Mouse (Mus musculus) left cerebral cortex, adult 9 months (tissue): ENCODE data around the gene Ccdc12.

ENCODE experiments used
- DNase-seq, 2 experiments: peaks; one replicate each; pipeline ENCODE4 v3.0.0; 2022; ENCODE audit warnings: low spot score in 2 of 2

The Ccdc12 gene

GRCm38 (mm10) chr9:110703951-110704350, 47.6 kb downstream of the Ccdc12 start:
- no peak for DNase-seq

GRCm38 (mm10) chr9:110706784-110707183, 50.5 kb downstream of the Ccdc12 start:
- no peak for DNase-seq

GRCm38 (mm10) chr9:110709640-110710258, 53.4 kb downstream of the Ccdc12 start:
- peak; percentile 57 to 85 for DNase-seq

GRCm38 (mm10) chr9:110711532-110711931, 55.2 kb downstream of the Ccdc12 start:
- no peak for DNase-seq

- DNase-seq: peak in 1 of 2 experiments; percentile 42
Measured at GRCm38 (mm10) chr9:110711996-110712395, 55.7 kb downstream of the Ccdc12 start.

GRCm38 (mm10) chr9:110712545-110712944, 56.2 kb downstream of the Ccdc12 start:
- no peak for DNase-seq

GRCm38 (mm10) chr9:110713389-110713788, 57.1 kb downstream of the Ccdc12 start:
- no peak for DNase-seq

GRCm38 (mm10) chr9:110715426-110715825, 59.1 kb downstream of the Ccdc12 start:
- DNase-seq: no peak

- peak in 1 of 2 experiments; percentile 79 for DNase-seq
Measured at GRCm38 (mm10) chr9:110716775-110717174, 60.5 kb downstream of the Ccdc12 start.

GRCm38 (mm10) chr9:110718071-110718470, 61.8 kb downstream of the Ccdc12 start:
- no peak for DNase-seq

GRCm38 (mm10) chr9:110718810-110719209, 62.5 kb downstream of the Ccdc12 start:
- no peak for DNase-seq

GRCm38 (mm10) chr9:110719977-110720376, 63.7 kb downstream of the Ccdc12 start:
- no peak for DNase-seq

GRCm38 (mm10) chr9:110722060-110722459, 65.8 kb downstream of the Ccdc12 start:
- no peak for DNase-seq

- DNase-seq: peak in 1 of 2 experiments; percentile 51
Measured at GRCm38 (mm10) chr9:110725721-110726135, 69.4 kb downstream of the Ccdc12 start.

- DNase-seq: no peak
Measured at GRCm38 (mm10) chr9:110726867-110727266, 70.6 kb downstream of the Ccdc12 start.

GRCm38 (mm10) chr9:110729841-110730240, 73.5 kb downstream of the Ccdc12 start:
- no peak for DNase-seq

GRCm38 (mm10) chr9:110731859-110732258, 75.6 kb downstream of the Ccdc12 start:
- DNase-seq: no peak

- peak in 1 of 2 experiments; percentile 37 for DNase-seq
Measured at GRCm38 (mm10) chr9:110732623-110733022, 76.3 kb downstream of the Ccdc12 start.

- DNase-seq: no peak
Measured at GRCm38 (mm10) chr9:110733102-110733501, 76.8 kb downstream of the Ccdc12 start.

- DNase-seq: no peak
Measured at GRCm38 (mm10) chr9:110734154-110734553, 77.9 kb downstream of the Ccdc12 start.

- DNase-seq: no peak
Measured at GRCm38 (mm10) chr9:110736362-110736761, 80.1 kb downstream of the Ccdc12 start.

GRCm38 (mm10) chr9:110738054-110738453, 81.8 kb downstream of the Ccdc12 start:
- DNase-seq: no peak

- no peak for DNase-seq
Measured at GRCm38 (mm10) chr9:110739961-110740360, 83.7 kb downstream of the Ccdc12 start.

- no peak for DNase-seq
Measured at GRCm38 (mm10) chr9:110741711-110742294, 85.5 kb downstream of the Ccdc12 start, which contains the start of gene Myl3. Gene Myl3 (plus strand): TSS chr9:110741861.
